Mouse (Mus musculus): ENCODE measurements around the gene Nsun4. TPM values are rescaled to one million over a fixed set of nuclear protein-coding genes. Genes with fewer than 3 reads are reported as not detected.

Nsun4 gene
- 20.5 and 21.3 TPM in 2 replicates for polyA plus RNA-seq (2014; fragmentation: Nextera tagmentation; extraction: Ambion mirVana)

DNA sequence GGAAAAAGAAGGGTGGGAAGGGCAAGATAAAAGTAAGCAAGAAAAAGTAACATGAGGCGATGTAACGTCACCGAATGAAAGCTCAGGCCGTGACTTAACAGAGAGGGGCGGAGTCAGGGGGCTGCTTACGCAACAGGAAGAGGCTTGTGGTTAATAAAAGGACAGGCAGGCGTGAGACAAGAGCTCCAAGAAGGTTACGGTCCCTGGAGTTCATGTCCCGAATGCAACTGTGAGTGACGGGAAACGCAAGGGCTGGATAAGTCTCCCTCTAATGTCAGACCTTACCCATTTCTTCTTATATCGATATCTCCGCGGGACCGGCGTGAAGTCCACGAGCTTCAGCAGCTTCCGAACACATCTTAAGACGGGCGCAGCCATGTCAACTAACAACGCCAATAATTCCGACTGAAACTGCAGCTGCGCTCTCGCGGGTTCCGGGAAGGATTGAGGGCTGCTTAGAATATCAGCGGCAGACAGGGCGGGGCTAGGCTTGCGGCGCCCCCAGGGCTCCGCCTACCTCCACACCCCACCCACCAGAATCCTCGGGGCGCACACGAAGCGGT, at the start of gene Nsun4:
Gene Nsun4 (minus strand): TSS at position 478 of the 563 bp plus-strand sequence.
- H3K36me3 ChIP-seq (replicated peaks; ENCODE audit: control insufficient read depth, insufficient read depth, low read depth, low read length), result no peaks in the 10 kb centered on the region
- under 1% methylated on average over 35 of the region's 35 CpGs for WGBS
- H3K9me3 ChIP-seq (replicated peaks; ENCODE audit: control insufficient read depth, low read length), result no peaks in the 10 kb centered on the region
- H3K4me3 ChIP-seq (ENCODE audit: low read depth, low read length), result peak within 1 kb of the TSS; percentile 56
- peak within 1 kb of the TSS; percentile 67 for H3K27ac ChIP-seq (replicated peaks; ENCODE audit: low read depth, low read length)
- H3K4me2 ChIP-seq (ENCODE audit: low read depth, low read length), result peak within 1 kb of the TSS; percentile 60
- H3K9ac ChIP-seq (replicated peaks; ENCODE audit: low read length), result peak within 1 kb of the TSS; percentile 61
- peak; percentile 89 for ATAC-seq (replicated peaks; ENCODE audit: insufficient number of reproducible peaks, low FRiP score, low TSS enrichment, low read depth)
- no peaks in the 10 kb centered on the region; the same call in 1 of the 2 replicates for H3K4me1 ChIP-seq (ENCODE audit: control insufficient read depth, insufficient read depth, low read length)
- peak; percentile 92 for DNase-seq (ENCODE audit: low spot score)
- no peaks in the 10 kb centered on the region for H3K27me3 ChIP-seq (ENCODE audit: control insufficient read depth, insufficient read depth, low read length)

DNA sequence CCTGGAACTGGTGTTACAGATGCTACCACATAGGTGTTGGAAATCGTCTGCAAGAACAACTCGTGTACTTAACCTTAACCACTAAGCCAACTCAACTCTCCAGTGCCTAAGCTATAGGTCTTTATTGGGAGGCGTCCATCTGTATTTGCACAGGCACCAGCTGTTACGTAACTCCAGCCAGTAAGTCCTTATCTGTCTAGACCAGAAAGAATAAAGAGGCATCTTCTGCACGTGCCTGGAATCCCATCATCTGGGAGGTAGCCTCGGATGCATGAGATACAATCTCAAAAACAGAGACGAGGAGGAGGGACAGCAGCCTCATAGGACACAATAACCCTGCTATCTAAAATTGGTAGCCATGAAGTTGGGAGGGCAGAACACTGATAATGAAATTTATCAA, 47.3 kb upstream of the Nsun4 start:
- Histone ChIP-seq H3K9ac (replicated peaks; ENCODE audit: low read length) (no peak overlapping the region), H3K9me3 (replicated peaks; ENCODE audit: control insufficient read depth, low read length) (no peaks in the 10 kb centered on the region), H3K36me3 (replicated peaks; ENCODE audit: control insufficient read depth, insufficient read depth, low read depth, low read length) (peaks cover 11% of the 10 kb centered on the region), H3K4me3 (ENCODE audit: low read depth, low read length) (no peak overlapping the region), H3K27ac (replicated peaks; ENCODE audit: low read depth, low read length) (no peak overlapping the region), H3K4me2 (ENCODE audit: low read depth, low read length) (no peak overlapping the region), H3K4me1 (ENCODE audit: control insufficient read depth, insufficient read depth, low read length) (no peaks in the 10 kb centered on the region), H3K27me3 (ENCODE audit: control insufficient read depth, insufficient read depth, low read length) (no peaks in the 10 kb centered on the region)
- DNase-seq (ENCODE audit: low spot score) (no peak), ATAC-seq (replicated peaks; ENCODE audit: insufficient number of reproducible peaks, low FRiP score, low TSS enrichment, low read depth) (no peak)
- 92% methylated on average over 7 of the region's 7 CpGs for WGBS

GRCm38 (mm10) chr4:116097211-116097610, 43.5 kb upstream of the Nsun4 start:
- no peaks in the 10 kb centered on the region for H3K9me3 ChIP-seq (replicated peaks; ENCODE audit: control insufficient read depth, low read length)
- no peak for DNase-seq (ENCODE audit: low spot score)
- no peaks in the 10 kb centered on the region for H3K27me3 ChIP-seq (ENCODE audit: control insufficient read depth, insufficient read depth, low read length)
- H3K36me3 ChIP-seq (replicated peaks; ENCODE audit: control insufficient read depth, insufficient read depth, low read depth, low read length), result peaks cover 13% of the 10 kb centered on the region
- no peaks in the 10 kb centered on the region for H3K4me1 ChIP-seq (ENCODE audit: control insufficient read depth, insufficient read depth, low read length)
- no peak overlapping the region for H3K4me3 ChIP-seq (ENCODE audit: low read depth, low read length)
- H3K9ac ChIP-seq (replicated peaks; ENCODE audit: low read length), result no peak overlapping the region
- H3K4me2 ChIP-seq (ENCODE audit: low read depth, low read length), result no peak overlapping the region
- ATAC-seq (replicated peaks; ENCODE audit: insufficient number of reproducible peaks, low FRiP score, low TSS enrichment, low read depth), result no peak
- no peak overlapping the region for H3K27ac ChIP-seq (replicated peaks; ENCODE audit: low read depth, low read length)
- WGBS, result 86% methylated on average over 8 of the region's 8 CpGs

DNA sequence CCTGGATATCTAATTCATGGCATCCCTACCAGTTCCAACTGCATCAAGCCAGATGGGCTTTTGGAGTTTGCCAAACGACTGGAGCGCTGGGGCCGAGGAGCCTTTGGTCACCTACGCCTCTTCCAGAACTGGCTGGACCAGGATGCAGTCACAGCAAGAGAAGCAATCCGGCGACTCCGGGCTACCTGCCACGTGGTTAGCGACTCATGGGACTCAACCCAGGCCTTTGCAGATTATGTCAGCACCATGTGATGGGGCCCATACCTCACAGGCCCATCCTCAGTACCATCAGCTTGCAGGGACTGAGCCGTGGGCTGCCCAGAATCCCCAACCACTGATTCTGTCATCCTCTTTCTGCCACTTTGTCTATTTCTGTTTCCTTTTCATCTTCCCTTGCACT, 42.6 kb upstream of the Nsun4 start:
- Histone ChIP-seq H3K4me2 (ENCODE audit: low read depth, low read length) (no peak overlapping the region), H3K9me3 (replicated peaks; ENCODE audit: control insufficient read depth, low read length) (no peaks in the 10 kb centered on the region), H3K4me1 (ENCODE audit: control insufficient read depth, insufficient read depth, low read length) (no peaks in the 10 kb centered on the region), H3K4me3 (ENCODE audit: low read depth, low read length) (no peak overlapping the region), H3K36me3 (replicated peaks; ENCODE audit: control insufficient read depth, insufficient read depth, low read depth, low read length) (peaks cover 12% of the 10 kb centered on the region), H3K27ac (replicated peaks; ENCODE audit: low read depth, low read length) (no peak overlapping the region), H3K27me3 (ENCODE audit: control insufficient read depth, insufficient read depth, low read length) (no peaks in the 10 kb centered on the region), H3K9ac (replicated peaks; ENCODE audit: low read length) (no peak overlapping the region)
- 87% methylated on average over 10 of the region's 10 CpGs for WGBS
- DNase-seq (ENCODE audit: low spot score) (no peak), ATAC-seq (replicated peaks; ENCODE audit: insufficient number of reproducible peaks, low FRiP score, low TSS enrichment, low read depth) (no peak)

GRCm38 (mm10) chr4:116088510-116089249, 35.0 kb upstream of the Nsun4 start:
- Histone ChIP-seq H3K27ac (replicated peaks; ENCODE audit: low read depth, low read length) (no peak overlapping the region), H3K9me3 (replicated peaks; ENCODE audit: control insufficient read depth, low read length) (no peaks in the 10 kb centered on the region), H3K4me1 (ENCODE audit: control insufficient read depth, insufficient read depth, low read length) (no peaks in the 10 kb centered on the region), H3K27me3 (ENCODE audit: control insufficient read depth, insufficient read depth, low read length) (no peaks in the 10 kb centered on the region), H3K4me3 (ENCODE audit: low read depth, low read length) (no peak overlapping the region), H3K4me2 (ENCODE audit: low read depth, low read length) (no peak overlapping the region), H3K36me3 (replicated peaks; ENCODE audit: control insufficient read depth, insufficient read depth, low read depth, low read length) (peaks cover 11% of the 10 kb centered on the region), H3K9ac (replicated peaks; ENCODE audit: low read length) (no peak overlapping the region)
- no peak for DNase-seq (ENCODE audit: low spot score)
- no peak for ATAC-seq (replicated peaks; ENCODE audit: insufficient number of reproducible peaks, low FRiP score, low TSS enrichment, low read depth)
- WGBS, result 91% methylated on average over 23 of the region's 23 CpGs

DNA sequence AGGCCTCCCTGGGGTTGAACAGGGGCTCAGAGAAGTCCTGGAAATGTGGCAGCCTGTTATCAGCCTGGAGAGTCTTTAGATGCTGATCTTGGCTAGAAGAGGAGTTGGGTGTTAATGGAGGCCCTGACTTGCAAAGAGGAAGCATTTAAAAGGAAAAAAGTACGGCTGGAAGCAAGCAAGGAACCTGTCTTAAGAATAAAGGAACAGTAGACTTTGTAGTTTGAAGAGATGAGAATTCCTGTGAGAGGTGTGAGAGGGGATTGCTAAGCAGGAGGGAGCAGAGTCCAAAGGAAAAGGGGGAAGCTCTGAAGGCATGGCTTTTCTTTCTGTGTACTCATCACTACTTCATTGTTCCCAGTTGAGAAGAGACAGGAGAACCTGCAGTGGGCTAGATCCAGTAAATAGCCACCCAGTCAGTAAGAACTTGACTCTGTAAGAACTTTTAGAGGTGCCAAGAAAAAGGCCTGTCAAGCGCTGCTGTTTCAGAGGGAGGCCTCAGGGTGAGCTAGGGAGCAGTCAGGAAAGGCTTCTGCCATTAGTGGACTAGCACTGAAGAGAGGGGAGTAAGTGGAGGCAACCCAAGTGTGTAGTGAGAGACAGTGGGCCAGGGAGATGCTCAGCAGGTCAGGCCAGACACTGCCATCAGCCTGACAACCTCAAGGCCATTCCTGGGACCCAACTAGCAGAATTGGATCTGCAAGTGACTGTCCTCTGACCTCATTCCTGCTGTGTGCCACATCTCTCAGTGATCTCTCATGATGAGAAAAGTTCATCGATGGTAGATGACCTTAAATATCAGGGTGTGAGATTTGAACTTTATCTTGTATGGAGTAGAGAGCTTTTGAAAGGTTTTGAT, 23.8 kb upstream of the Nsun4 start:
- peak overlapping the region; percentile 98 for H3K4me3 ChIP-seq (ENCODE audit: low read depth, low read length)
- DNase-seq (ENCODE audit: low spot score) (no peak), ATAC-seq (replicated peaks; ENCODE audit: insufficient number of reproducible peaks, low FRiP score, low TSS enrichment, low read depth) (no peak)
- H3K36me3 ChIP-seq (replicated peaks; ENCODE audit: control insufficient read depth, insufficient read depth, low read depth, low read length), result peaks cover 6% of the 10 kb centered on the region
- peak overlapping the region; percentile 88 for H3K9ac ChIP-seq (replicated peaks; ENCODE audit: low read length)
- no peaks in the 10 kb centered on the region for H3K4me1 ChIP-seq (ENCODE audit: control insufficient read depth, insufficient read depth, low read length)
- WGBS, result 63% methylated on average over 3 of the region's 3 CpGs
- 0 out of 2 replicates have a peak overlapping the region, but pooled peaks have one; percentile 6 for H3K27ac ChIP-seq (replicated peaks; ENCODE audit: low read depth, low read length)
- H3K4me2 ChIP-seq (ENCODE audit: low read depth, low read length), result peak overlapping the region; percentile 72
- H3K27me3 ChIP-seq (ENCODE audit: control insufficient read depth, insufficient read depth, low read length), result no peaks in the 10 kb centered on the region
- H3K9me3 ChIP-seq (replicated peaks; ENCODE audit: control insufficient read depth, low read length), result no peaks in the 10 kb centered on the region

- no peaks in the 10 kb centered on the region for H3K9me3 ChIP-seq (replicated peaks; ENCODE audit: control insufficient read depth, low read length)
- H3K36me3 ChIP-seq (replicated peaks; ENCODE audit: control insufficient read depth, insufficient read depth, low read depth, low read length), result peaks cover 6% of the 10 kb centered on the region
- H3K27me3 ChIP-seq (ENCODE audit: control insufficient read depth, insufficient read depth, low read length), result no peaks in the 10 kb centered on the region
- ATAC-seq (replicated peaks; ENCODE audit: insufficient number of reproducible peaks, low FRiP score, low TSS enrichment, low read depth) (peak; percentile 14), DNase-seq (ENCODE audit: low spot score) (peak; percentile 47)
- 3% methylated on average over 37 of the region's 37 CpGs for WGBS
- H3K4me2 ChIP-seq (ENCODE audit: low read depth, low read length), result peak overlapping the region; percentile 72
- peak overlapping the region; percentile 88 for H3K9ac ChIP-seq (replicated peaks; ENCODE audit: low read length)
- no peaks in the 10 kb centered on the region for H3K4me1 ChIP-seq (ENCODE audit: control insufficient read depth, insufficient read depth, low read length)
- peak overlapping the region; percentile 97 for H3K27ac ChIP-seq (replicated peaks; ENCODE audit: low read depth, low read length)
- H3K4me3 ChIP-seq (ENCODE audit: low read depth, low read length), result peak overlapping the region; percentile 98
These were observed 22.9 kb upstream of the Nsun4 start for GRCm38 (mm10) chr4:116076369-116077231.
